Mouse (Mus musculus): ENCODE data around the gene Wwox. TPM values are rescaled to one million over a fixed set of nuclear protein-coding genes. Genes with fewer than 3 reads are reported as not detected.

Wwox gene
- total and polyA plus RNA-seq, 3 experiments: 7.6 to 61.8 (median 12.2) TPM

DNA sequence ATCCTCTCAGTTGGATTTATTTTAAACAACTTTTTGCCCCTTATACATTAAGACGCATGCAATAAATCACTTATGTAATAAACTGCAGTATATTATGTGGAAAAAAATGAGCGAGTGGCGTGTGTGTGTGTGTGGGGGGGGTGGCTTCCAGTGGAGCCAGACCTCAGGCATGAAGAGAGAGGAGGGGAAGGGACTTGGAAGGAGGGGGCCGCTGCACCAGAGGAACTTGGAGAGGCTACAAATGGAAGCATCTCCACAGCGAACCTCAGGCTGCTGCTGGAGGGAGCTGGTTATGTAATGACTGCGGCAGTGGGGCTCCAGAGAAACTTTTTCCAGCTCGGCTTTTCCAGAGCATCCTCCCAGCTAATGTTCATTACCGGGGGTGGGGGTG lies 719.3 kb downstream of the Wwox start:
- H3K27me3 ChIP-seq (ENCODE audit: control insufficient read depth in 1 of 2, insufficient read depth in 2 of 2, low read length in 2 of 2): no peaks in the 10 kb centered on the region
- H3K36me3 ChIP-seq (ENCODE audit: control insufficient read depth in 1 of 2, insufficient read depth in 2 of 2, low read length in 2 of 2): no peaks in the 10 kb centered on the region
- TF ChIP-seq NRF1 (IDR thresholded peaks at IDR 0.05; ENCODE audit: insufficient read depth, low read depth, low read length, poor library complexity, severe bottlenecking) (no peak), HCFC1 (IDR thresholded peaks at IDR 0.05; ENCODE audit: low read depth, low read length) (no peak), E2F4 (IDR thresholded peaks at IDR 0.05; ENCODE audit: borderline replicate concordance, low read depth, low read length) (no peak), POLR2AphosphoS2 (IDR thresholded peaks at IDR 0.05; ENCODE audit: low read length) (no peak), ZC3H11A (IDR thresholded peaks at IDR 0.05; ENCODE audit: low read depth, low read length) (no peak)
- H3K4me3 ChIP-seq (ENCODE audit: control insufficient read depth in 1 of 2, insufficient read depth in 1 of 2, low read depth in 2 of 2, low read length in 2 of 2): no peak overlapping the region
- H3K27ac ChIP-seq (ENCODE audit: control insufficient read depth, low read depth, low read length): no peak overlapping the region
- DNase-seq (ENCODE audit: low read depth, low spot score): no peak
- H3K79me2 ChIP-seq (ENCODE audit: control insufficient read depth, insufficient read depth, low read length, poor library complexity): no peaks in the 10 kb centered on the region
- H3K9me3 ChIP-seq (replicated peaks; ENCODE audit: insufficient read depth, low read length): no peaks in the 10 kb centered on the region
- no peak overlapping the region for H3K9ac ChIP-seq (ENCODE audit: control insufficient read depth, low read depth, low read length, poor library complexity, severe bottlenecking)
- no peaks in the 10 kb centered on the region for H3K4me1 ChIP-seq (ENCODE audit: control insufficient read depth in 1 of 2, insufficient read depth in 2 of 2, low read length in 2 of 2)

DNA sequence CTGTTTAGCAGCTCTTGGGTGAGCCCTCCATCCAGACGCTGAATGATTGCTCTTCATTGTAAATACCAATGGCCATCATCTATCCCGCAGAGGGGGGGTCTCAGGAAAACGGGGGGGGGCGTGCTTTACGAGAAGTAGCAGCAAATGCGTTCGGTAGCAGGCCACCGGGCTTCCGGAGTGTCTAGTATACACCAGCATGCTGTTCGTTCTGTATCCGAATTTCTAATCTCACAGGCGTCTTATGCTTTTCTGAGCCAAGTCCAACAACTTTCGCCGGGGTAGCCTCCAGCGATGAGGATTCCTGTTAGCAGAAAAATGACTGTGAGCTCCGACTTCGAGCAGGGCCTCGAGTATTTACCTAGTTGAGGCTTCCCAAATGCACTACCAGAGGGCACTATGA lies 719.8 kb downstream of the Wwox start:
- H3K79me2 ChIP-seq (ENCODE audit: control insufficient read depth, insufficient read depth, low read length, poor library complexity): no peaks in the 10 kb centered on the region
- H3K9ac ChIP-seq (ENCODE audit: control insufficient read depth, low read depth, low read length, poor library complexity, severe bottlenecking): no peak overlapping the region
- TF ChIP-seq TBP (IDR thresholded peaks at IDR 0.05; ENCODE audit: low read depth, low read length): no peak
- no peak for TF ChIP-seq E2F4 (IDR thresholded peaks at IDR 0.05; ENCODE audit: borderline replicate concordance, low read depth, low read length)
- no peak for TF ChIP-seq MAX (IDR thresholded peaks at IDR 0.05; ENCODE audit: low read length)
- no peak for TF ChIP-seq JUND (IDR thresholded peaks at IDR 0.05; ENCODE audit: low read depth, low read length)
- no peak for TF ChIP-seq MYC (IDR thresholded peaks at IDR 0.05; ENCODE audit: low read depth, low read length)
- no peak for TF ChIP-seq CHD2 (IDR thresholded peaks at IDR 0.05; ENCODE audit: low read length)
- TF ChIP-seq RAD21 (IDR thresholded peaks at IDR 0.05; ENCODE audit: low read depth, low read length): no peak
- no peak for TF ChIP-seq BHLHE40 (IDR thresholded peaks at IDR 0.05; ENCODE audit: borderline replicate concordance, low read depth, low read length)
- no peaks in the 10 kb centered on the region for H3K9me3 ChIP-seq (replicated peaks; ENCODE audit: insufficient read depth, low read length)
- no peaks in the 10 kb centered on the region for H3K36me3 ChIP-seq (ENCODE audit: control insufficient read depth in 1 of 2, insufficient read depth in 2 of 2, low read length in 2 of 2)
- no peak overlapping the region for H3K27ac ChIP-seq (ENCODE audit: control insufficient read depth, low read depth, low read length)
- H3K4me3 ChIP-seq (ENCODE audit: control insufficient read depth in 1 of 2, insufficient read depth in 1 of 2, low read depth in 2 of 2, low read length in 2 of 2): no peak overlapping the region
- H3K4me1 ChIP-seq (ENCODE audit: control insufficient read depth in 1 of 2, insufficient read depth in 2 of 2, low read length in 2 of 2): no peaks in the 10 kb centered on the region
- no peaks in the 10 kb centered on the region for H3K27me3 ChIP-seq (ENCODE audit: control insufficient read depth in 1 of 2, insufficient read depth in 2 of 2, low read length in 2 of 2)
- no peak for DNase-seq (ENCODE audit: low read depth, low spot score)

DNA sequence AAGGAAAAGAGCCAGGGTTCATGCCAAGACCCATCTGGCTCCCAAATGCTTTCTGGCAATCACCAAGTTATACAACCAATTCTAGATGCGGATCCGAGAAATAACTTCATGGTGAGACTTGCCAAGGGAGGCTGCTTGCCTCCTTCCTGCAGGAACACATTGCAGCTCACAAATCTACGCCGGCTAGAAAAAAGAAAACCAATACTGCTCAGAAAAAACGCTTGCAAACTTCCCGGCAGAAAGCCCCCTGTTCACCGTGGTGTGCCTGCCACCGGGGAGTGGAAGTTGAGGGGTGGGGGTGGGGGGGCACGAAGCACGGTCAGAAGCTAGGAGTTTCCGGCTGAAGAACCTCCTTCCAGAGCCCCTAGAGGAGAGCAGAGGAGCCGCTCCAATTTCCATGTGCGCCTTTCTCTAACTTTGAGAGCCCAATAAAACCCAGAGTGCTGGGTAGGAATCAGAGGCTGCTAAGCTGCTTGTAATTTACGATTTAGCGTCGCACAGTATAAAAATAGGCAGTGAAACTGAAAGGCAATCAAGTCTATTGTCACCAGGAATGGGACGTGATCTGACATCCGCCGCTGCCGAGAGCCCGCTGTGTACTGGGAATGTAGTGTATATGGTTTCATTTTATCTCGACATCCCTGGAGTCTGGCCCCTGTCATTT lies 720.4 kb downstream of the Wwox start:
- H3K9ac ChIP-seq (ENCODE audit: control insufficient read depth, low read depth, low read length, poor library complexity, severe bottlenecking): no peak overlapping the region

More for the DNA sequence above, 720.4 kb downstream of the Wwox start:
- DNase-seq (ENCODE audit: low read depth, low spot score): no peak
- H3K4me3 ChIP-seq (ENCODE audit: control insufficient read depth in 1 of 2, insufficient read depth in 1 of 2, low read depth in 2 of 2, low read length in 2 of 2): no peak overlapping the region
- no peak overlapping the region for H3K27ac ChIP-seq (ENCODE audit: control insufficient read depth, low read depth, low read length)
- TF ChIP-seq ELF1 (IDR thresholded peaks at IDR 0.05; ENCODE audit: low read depth, low read length) (no peak), CHD2 (IDR thresholded peaks at IDR 0.05; ENCODE audit: low read length) (no peak), SIN3A (IDR thresholded peaks at IDR 0.05; ENCODE audit: low read length) (no peak), CHD1 (IDR thresholded peaks at IDR 0.05; ENCODE audit: low read depth, low read length) (no peak), MXI1 (IDR thresholded peaks at IDR 0.05; ENCODE audit: low read depth, low read length) (no peak), TBP (IDR thresholded peaks at IDR 0.05; ENCODE audit: low read depth, low read length) (no peak), EP300 (IDR thresholded peaks at IDR 0.05; ENCODE audit: low read depth in 1 of 2, low read length in 2 of 2) (no peak), UBTF (IDR thresholded peaks at IDR 0.05; ENCODE audit: borderline replicate concordance, insufficient read depth, low read depth, low read length) (no peak), RCOR1 (IDR thresholded peaks at IDR 0.05; ENCODE audit: low read depth, low read length) (no peak)
- H3K27me3 ChIP-seq (ENCODE audit: control insufficient read depth in 1 of 2, insufficient read depth in 2 of 2, low read length in 2 of 2): no peaks in the 10 kb centered on the region
- no peaks in the 10 kb centered on the region for H3K9me3 ChIP-seq (replicated peaks; ENCODE audit: insufficient read depth, low read length)
- H3K4me1 ChIP-seq (ENCODE audit: control insufficient read depth in 1 of 2, insufficient read depth in 2 of 2, low read length in 2 of 2): no peaks in the 10 kb centered on the region
- H3K79me2 ChIP-seq (ENCODE audit: control insufficient read depth, insufficient read depth, low read length, poor library complexity): no peaks in the 10 kb centered on the region
- no peaks in the 10 kb centered on the region for H3K36me3 ChIP-seq (ENCODE audit: control insufficient read depth in 1 of 2, insufficient read depth in 2 of 2, low read length in 2 of 2)
